Mouse (Mus musculus): ENCODE measurements at regions not wholly inside any gene's neighbourhood (a gene's known extent, or its start where the extent isn't known, plus 50 kb on each side); places are given as distances from the start of the nearest gene placed in this dataset.
"Not testable (repeated sequence)": the region's sequence is repeated elsewhere in the genome, so short reads cannot be mapped to it uniquely, and the experiment has no call there.

DNA sequence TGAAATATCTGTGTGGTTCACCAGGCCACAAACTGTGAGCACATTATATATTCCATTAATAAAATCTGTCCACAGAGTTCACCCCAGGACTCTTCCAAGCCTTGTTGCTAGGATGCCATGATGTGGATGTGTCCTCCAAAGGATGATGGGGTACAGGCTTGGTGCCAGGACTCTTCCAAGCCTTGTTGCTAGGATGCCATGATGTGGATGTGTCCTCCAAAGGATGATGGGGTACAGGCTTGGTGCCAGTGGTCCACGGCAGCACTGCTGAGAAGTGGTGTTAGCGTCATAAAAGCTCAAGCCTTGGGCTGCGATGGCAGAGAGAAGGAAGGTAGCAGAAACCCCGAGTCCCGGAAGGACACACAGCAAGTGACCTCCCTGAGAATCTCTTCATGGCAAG lies 153.4 kb downstream of the Srek1 start:
- DNase-seq (ENCODE audit: low spot score), result not testable (repeated sequence)

DNA sequence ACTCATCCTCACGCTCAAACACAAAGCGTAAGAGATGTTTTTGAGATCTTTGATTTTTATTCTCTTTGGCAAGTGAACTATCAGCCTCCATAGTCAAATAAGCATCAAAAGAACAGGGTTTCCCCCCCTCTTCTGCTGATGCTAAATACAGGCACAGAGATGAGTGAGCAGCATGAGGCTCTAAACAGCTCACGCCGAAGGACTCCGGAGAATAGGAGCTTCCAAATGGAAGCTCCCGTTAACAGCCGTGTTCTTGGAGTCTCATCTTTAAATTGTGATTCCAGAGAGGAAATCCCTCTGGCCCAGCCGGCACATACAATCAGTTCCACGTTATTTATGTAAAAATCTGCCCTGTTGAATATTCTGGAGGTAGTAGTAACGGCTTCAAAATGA lies 161.1 kb downstream of the Srek1 start:
- no peak for DNase-seq (ENCODE audit: low spot score)

DNA sequence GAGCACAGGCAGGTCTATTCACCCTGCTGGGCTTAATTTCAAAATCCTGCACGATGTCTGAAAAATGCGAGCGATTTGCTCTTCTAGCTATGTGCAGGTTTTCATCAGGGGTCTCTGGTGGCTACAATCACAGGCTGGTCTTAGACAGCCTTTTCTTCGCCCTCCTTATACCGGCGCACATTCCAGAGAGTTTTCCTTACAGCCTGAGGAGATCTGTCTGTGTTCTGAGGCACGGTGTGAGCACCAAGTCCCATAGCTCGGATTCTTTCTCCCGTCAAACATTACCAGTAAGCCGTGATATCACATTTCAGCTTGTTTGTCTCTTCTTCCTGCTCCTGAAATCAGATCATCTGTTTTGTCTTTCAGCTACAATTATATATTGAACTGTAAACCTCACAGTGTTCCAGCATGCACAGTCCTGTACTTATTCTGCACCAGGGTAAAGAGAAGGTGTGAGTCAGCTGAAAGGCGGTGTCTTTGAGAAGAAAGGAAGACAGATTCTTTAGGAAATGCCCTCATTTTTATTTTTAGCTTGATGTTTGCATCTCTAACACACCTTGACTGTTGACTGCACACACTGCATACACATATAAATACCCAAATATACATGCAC lies 161.6 kb downstream of the Srek1 start:
- no peak for DNase-seq (ENCODE audit: low spot score)

DNA sequence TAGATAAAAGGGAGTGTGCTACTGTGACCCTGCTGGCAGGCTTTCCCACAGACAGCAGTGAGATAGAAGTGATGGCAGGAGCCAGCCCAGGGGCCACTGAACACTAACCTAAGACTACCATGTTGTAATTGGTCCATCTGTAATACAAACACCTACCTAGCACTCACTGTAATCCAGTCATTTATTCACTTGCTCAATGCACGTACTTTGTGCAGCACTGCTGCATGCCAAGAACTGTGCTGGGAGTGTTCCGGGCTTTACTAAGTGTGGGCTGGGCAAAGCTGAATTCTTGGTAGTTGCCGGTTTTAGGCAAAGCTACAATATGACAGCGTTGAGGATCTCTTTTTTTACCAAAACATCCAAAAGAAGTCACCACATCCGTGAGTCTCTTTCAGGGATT lies 172.1 kb downstream of the Srek1 start:
- no peak for DNase-seq (ENCODE audit: low spot score)

DNA sequence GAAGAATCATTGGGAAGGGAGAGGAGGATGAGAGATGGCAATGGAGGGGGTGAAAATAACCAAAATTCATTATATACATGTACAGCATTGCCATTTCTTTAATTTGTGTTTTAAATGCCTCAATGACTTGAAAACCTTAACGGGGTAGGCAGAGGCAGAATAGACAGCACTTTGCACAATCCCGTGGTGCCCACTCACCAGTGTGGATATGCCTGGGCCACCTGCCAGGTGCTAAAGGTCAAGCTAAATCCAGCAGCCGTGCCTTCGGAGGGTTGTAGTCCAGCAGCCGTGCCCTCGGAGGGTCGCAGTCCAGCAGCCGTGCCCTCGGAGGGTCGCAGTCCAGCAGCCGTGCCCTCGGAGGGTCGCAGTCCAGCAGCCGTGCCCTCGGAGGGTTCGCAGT lies 182.0 kb downstream of the Srek1 start:
- DNase-seq (ENCODE audit: low spot score), result no peak

DNA sequence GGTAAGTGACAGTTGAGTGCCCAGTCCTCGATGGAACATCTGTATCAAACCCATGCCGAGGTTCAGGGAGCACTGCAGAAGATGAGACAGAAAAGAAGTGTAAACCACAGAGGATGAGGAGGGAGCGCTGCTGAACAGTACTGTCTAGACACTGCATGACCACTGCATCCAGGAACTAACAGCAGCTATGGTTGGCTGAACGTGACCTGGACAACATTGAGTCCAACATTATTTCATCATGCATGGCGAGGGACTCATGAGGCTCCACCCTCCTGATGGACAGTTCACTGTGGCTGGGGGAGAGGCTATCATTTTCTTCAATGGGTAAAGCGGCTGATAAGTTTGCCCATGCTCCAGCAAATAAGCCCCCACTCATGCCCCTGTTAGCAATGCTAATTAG lies 182.5 kb downstream of the Srek1 start:
- DNase-seq (ENCODE audit: low spot score), result no peak

DNA sequence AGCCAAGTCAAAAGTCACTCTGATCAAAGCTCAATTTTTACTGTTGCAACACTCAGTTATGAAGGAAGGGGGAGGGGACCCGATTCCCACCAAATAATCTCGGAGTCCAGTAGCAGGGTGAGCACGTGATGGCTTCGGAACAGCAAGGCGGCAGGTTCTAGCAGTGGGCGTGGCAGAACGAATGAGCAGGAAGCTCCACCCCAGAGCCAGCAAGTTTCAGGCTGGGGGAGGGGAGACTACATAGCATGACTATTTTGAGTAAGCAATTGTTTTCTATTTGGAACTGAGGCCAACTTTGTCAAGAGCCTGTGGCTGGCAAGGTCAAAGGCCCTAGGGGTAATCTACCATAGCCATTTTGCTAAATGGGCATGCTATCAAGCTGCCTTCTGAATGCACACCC lies 183.0 kb downstream of the Srek1 start:
- DNase-seq (ENCODE audit: low spot score), result not testable (repeated sequence)

DNA sequence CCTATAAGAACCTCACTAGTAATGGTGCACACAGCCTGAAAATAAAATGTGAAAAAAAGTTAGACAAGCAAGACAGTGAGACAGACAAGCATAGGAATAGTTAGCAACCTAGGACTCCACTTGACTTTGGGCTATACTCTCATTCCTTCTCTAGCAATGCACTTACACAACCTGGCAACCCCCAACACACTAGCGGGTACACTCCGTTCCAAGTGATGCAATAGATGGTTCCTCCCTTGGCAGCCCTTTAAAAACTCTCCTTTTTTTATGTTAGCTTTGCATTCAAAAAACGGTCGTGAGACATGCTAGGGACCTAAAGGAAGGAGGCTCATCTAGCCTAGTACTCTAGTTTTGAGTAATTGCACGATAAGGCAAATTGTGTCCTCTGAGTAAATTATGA lies 184.8 kb downstream of the Srek1 start:
- no peak for DNase-seq (ENCODE audit: low spot score)

DNA sequence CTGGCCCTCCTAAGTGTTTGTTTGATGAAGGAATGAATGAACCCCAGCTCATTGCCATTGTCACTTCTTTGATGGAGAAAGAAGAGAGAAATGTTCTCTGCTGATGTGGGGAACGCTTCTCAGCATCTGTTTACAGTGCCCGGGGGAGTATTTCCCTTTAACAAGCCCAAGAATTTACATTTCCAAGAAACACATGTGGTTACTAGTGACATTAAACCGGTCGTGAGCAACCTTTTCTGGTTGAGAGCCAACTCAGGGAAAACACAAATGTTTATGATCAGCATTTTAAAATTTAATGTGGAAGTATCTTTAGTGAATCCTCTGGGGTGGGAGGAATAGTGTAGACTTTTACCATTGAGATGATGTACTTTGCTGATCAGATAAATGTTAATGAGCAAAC lies 197.6 kb downstream of the Srek1 start:
- DNase-seq (ENCODE audit: low spot score), result no peak

DNA sequence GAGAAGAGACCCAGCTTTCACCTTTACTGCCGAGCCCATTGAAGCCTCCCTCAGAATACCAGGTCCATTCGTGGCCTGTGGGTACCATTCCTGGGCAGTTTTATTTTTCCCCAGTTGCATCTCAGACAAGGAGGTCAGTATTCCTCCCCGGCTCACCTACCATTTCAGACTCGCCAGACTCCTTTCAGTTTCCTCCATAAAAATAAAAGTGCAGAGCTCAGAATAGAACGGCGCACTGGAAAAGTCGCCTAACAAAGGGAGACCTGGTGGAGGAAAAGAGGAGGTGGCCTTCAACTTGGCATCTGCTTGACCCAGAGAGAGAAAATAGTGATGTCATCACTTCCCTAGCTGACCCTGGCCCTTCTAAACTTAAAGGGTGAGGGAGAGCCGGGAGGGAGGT lies 209.7 kb downstream of the Srek1 start:
- no peak for DNase-seq (ENCODE audit: low spot score)

DNA sequence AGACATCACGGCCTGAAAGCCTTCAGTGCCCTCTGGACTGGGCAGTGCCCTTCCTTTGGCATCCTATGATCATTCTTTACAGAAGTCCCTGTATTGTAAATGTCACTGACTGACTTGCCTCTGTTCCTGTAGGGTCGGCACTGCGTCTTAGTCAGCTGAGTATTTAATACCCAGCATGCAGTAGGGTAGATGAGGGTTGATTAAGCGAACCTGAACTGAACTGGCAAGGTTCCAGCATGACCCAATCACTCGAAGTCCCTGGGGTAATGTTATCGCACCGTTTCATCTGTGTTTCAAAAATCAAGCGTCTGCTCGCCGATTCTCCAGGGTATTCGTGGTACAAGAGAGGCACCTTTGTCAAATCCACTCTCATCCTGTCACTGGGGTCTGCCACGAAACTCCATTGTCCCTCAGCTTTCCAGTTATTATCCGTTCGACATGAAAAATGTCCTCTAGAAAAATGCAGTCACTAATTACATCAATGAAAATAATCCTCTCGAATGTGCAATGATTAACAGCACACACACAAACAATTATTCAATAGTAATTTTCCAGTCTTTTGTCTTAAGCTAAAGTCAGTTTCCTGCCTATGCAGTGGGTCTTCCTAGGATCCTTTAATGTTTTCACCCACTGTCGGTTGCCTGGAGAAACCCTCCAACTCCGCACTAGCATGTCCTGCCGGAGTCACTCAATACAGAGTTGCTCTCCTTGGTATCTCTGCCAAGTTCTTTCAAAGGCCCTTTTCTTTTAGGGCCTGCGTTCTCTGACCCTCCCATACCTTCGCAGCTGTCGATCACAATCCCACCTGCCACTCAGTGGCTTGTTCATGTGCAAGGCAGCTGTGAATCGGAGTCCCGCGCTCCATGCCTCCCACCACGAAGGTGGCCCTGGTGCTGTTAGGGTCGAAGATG lies 212.4 kb downstream of the Srek1 start:
- no peak for DNase-seq (ENCODE audit: low spot score)

DNA sequence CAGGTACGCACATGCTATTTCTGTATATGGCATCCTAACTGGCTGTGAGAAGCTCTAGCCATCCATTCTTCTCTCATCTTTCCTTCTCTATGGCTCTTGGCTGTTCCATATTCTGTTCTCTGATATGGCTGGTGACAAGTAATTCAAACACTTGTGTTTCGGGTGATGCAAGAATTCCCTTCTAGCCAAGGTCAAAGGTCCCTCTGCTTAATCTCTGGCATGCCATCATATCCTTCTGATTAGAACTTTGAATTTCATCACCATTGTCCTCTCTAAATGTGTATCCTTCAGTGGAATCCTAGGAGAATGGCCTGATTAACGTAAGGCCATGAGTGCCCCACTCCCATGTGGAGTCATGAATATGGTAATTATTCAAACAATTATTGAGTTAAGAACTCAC lies 215.5 kb downstream of the Srek1 start:
- no peak for DNase-seq (ENCODE audit: low spot score)

DNA sequence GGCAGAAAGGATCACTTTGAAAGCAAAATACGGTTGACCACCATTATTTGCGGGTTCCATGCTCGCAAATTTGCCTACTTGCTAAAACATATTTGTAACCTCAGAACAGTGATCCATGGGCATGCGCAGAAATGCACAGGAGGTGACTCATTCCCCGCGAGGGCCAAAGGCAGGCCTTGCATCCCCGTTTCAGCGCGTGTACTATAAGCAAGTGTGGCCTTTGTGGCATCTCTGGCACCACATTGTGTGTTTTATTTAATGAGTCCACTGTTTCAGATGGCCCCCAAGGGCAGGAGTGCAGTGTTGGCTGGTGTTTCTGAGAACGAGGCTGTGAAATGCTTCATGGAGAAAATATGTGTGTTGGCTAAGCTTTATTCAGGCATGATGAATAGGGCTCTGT lies 205.3 kb upstream of the Mast4 start:
- DNase-seq (ENCODE audit: low spot score), result no peak

DNA sequence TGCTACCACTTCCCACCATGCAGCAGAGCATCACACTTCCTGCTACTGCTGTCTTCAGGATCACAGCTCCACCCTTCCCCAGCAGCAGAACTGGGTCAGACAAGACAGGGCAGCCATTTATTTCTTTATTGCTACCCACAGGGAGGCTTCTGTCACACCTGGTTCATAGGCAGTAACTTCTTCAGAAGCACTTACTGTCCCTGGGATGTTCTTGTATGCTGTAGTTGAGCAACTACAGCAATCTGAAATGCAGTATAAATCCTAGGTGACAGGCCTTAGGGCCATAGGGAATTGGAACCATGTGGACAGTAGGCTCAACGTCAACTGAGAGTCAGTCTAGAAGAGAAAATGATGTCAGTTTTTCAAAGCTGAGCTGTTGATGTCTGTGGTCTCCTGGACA lies 179.5 kb upstream of the Mast4 start:
- DNase-seq (ENCODE audit: low spot score), result no peak

DNA sequence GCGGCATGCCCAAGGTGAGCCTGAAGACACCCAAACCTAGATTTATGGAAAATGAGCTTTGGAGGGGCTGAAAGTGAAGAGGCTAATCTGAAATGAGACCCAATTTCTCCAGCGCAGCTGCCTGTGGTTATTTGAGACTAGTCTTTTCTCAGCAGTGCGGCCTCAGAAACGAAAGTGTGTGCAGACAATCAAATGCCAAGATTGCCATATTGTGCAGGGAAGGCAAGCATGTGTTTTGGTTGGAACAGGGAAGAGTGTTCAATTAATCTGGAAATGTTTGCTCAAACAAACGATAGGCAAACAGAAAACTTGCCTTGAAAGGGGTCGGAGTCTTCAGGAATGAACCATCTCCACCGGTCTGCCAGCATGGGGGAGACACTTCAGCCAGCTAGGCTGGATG lies 178.2 kb upstream of the Mast4 start:
- no peak for DNase-seq (ENCODE audit: low spot score)

DNA sequence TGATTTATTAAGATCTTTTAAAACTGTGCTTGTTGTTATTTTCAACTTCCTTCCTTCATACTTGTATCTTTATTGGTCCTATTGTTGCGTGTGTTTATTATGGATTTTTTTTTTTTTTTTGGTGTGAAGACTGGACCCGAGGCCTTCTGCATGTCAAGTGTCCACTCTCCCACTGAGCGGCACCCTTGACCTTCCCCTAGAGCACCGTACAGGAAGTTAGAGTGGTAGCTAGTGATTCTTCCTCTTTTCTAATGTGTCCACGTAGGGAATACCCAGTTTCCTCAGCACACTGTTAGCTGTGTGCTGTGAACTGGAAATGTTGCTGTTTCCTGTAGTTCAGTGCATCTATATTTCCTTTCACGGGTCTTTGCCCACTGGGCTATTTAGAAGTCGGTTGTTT lies 170.7 kb upstream of the Mast4 start:
- DNase-seq (ENCODE audit: low spot score), result no peak

DNA sequence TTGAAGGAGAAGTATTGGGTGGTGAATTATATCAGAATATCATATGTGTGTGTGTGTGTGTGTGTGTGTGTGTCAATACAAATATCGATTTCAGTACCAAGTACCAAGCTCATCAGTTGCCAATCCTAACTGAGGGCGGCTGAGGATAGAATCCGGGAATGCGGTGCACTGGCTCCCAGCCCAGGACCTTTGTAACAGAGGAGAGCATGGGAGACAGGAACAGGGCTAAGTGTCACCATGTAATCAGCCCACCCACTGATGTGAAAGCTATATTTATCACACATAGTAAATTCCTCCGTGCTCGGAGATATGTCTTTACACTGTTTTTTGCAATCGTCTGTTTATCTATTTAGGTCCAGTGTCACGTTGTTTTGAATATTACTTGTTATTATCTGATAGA lies 165.1 kb upstream of the Mast4 start:
- DNase-seq (ENCODE audit: low spot score), result no peak

DNA sequence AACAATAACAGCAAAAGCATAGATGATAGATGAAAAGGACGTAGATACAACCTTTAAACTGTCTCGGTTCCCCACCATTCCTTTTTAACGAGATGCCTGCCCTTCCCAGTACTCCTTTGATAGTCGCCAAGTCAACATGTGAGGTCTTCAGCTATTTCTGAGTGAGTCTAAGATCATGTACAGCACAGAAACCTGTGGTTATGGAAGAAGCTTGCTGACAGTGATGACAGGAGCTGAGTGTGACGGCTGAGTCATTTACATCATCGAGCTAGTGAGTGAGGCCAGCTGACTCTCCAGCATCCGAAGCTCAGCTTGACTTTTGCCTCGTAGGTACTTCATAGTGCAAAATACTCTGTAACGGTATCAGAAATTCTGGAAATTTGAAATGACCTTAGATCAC lies 160.1 kb upstream of the Mast4 start:
- no peak for DNase-seq (ENCODE audit: low spot score)

DNA sequence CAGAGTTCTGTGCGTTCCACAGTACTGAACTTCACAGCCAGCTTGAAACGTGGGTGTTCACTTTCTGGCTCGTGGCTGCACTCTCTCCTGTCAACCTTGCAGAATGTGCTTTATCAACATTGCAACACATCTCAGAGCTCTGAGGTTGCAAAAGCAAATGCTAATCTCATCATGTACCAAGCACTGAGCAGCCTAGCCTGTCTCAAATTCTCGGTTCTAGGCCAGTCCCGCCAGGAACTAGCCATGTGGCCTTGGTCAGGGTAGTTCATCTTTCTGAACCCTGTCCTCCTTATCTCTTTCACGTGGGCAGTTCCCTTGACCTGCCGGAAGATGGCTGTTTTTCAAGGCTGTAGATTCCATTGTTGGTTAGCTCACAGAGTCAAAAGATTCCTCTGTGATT lies 159.3 kb upstream of the Mast4 start:
- DNase-seq (ENCODE audit: low spot score), result no peak

DNA sequence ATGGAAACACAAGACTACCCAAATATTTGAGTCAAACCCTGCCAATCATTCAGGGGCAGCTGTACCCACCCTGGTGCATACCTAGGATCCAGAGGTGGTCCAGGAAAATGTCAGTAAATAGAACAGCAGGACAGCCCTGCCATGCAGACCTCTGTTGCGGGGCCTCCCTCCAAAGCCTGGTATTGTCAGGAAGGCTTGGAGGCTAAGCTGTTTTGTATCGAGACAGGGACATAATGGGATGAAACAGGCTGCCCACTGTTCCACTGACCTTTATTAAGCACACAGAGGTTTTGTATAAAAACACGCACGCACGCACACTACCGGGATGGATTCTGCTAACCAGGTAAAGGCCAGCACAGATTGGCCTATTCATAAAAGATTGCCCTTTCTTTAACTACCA lies 155.8 kb upstream of the Mast4 start:
- no peak for DNase-seq (ENCODE audit: low spot score)

DNA sequence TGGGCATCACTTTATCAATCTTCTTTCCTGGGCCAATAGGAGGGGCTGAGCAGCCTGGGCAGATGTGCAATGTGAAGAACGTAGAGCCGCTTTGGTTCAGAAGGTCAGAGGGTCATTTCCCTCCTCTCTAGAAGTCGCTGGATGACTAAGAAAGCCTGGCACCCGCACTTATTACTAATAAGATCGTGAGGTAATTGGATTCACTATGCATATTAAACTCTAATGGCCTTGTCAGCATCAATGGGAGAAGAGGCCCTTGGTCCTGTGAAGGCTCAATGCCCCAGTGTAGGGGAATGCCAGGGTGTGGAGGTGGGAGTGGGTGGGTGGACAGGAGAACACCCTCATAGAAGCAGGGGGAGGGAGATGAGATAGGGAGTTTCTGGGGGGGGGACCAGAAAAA lies 149.8 kb upstream of the Mast4 start:
- DNase-seq (ENCODE audit: low spot score), result no peak

DNA sequence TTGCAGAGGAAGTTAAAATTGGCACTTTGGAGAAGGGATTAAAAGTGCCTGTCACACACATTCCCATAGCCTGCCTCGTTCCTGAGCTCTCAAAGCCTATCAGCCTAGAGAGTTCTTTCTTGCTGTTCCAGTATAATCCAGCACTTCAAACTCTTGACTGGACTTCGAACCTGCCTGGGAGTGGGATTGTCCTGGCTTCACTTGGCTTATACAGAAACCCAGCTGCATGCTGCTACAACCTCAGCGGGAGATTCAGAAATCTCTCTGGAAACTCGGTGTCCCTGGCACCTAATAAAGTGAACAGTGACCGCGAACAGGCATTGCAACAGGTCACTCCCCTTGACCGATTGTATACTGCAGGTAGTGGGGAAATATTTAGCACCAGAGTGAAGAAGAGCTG lies 149.1 kb upstream of the Mast4 start:
- DNase-seq (ENCODE audit: low spot score), result no peak

DNA sequence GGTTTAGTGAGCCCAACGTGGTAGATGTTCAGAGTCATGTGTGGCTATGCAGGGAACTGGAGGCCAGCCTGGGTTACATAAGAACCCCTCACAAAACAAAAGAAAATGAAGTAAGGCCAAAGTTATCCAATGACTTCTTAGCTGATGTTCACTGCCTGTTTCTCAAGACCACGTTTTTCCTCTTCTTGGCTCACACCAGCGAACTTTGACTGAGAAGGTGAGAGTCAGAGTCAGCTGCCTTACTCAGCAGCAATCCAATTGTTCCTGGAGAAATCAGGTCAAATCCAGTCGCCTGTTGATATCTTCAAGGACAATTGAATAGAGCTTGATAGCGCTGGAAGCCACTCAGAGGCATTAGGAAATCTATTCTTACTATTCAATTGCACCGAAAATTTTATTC lies 142.0 kb upstream of the Mast4 start:
- no peak for DNase-seq (ENCODE audit: low spot score)

DNA sequence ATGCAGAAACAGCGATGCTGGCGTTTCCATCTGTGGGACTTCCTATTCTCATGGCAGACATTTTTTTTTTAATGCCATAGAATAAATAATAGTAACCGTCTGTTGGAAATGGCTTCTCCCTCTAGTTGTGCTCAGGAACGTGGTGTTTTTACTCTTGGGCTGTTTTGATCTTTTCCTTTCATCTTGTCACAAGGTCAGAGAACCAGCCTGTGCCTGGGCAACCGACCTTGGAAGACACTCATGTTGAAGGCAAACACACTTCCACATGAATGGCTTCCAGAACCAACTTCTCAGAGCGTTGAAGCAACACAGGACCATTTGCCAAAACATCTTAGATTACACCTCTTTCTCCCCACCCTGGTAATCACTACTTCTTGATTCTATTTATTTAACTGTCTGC lies 137.9 kb upstream of the Mast4 start:
- no peak for DNase-seq (ENCODE audit: low spot score)
